Mouse (Mus musculus): ENCODE data around the gene Baz2b.

GRCm38 (mm10) chr2:60123061-60123874 is 86.4 kb downstream of the Baz2b start:
- TF ChIP-seq CTCF (IDR thresholded peaks at IDR 0.05; ENCODE audit: borderline replicate concordance, insufficient read depth, low read depth, low read length) (no peak), POLR2A (IDR thresholded peaks at IDR 0.05; ENCODE audit: borderline replicate concordance, insufficient read depth, low read length) (no peak)
